Mouse (Mus musculus): ENCODE data around the gene Pdcl3. TPM values are rescaled to one million over a fixed set of nuclear protein-coding genes. Genes with fewer than 3 reads are reported as not detected.

Gene Pdcl3
- total RNA-seq (2014; rRNA removed) (58.4 and 73.2 TPM in 2 replicates), polyA plus RNA-seq (2015; fragmentation: Nextera tagmentation; extraction: Ambion mirVana) (157 and 159 TPM in 2 replicates)

GRCm38 (mm10) chr1:38985308-38985707, at the start of gene Pdcl3:
TSS of gene Pdcl3 (plus strand) at chr1:38985608.
- H3K9ac ChIP-seq: no peak within 1 kb of the TSS
- TF ChIP-seq CTCF (IDR thresholded peaks at IDR 0.05; ENCODE audit: low read depth): no peak

GRCm38 (mm10) chr1:38936780-38937179, 48.6 kb upstream of the Pdcl3 start:
- no peak for ATAC-seq
- WGBS: 26% methylated on average over 6 of the region's 6 CpGs
- H3K4me1 ChIP-seq (ENCODE audit: insufficient read depth): no peaks in the 10 kb centered on the region

More at GRCm38 (mm10) chr1:38985308-38985707, at the start of gene Pdcl3:
- Histone ChIP-seq H3K4me1 (ENCODE audit: insufficient read depth) (peaks cover 7% of the 10 kb centered on the region; the same call in 1 of the 2 replicates), H3K36me3 (ENCODE audit: insufficient read depth) (no peaks in the 10 kb centered on the region), H3K27me3 (ENCODE audit: insufficient read depth, low read length) (no peaks in the 10 kb centered on the region), H3K9me3 (ENCODE audit: low read length) (no peaks in the 10 kb centered on the region), H3K4me3 (ENCODE audit: low read depth, low read length) (no peak within 1 kb of the TSS), H3K27ac (ENCODE audit: low read depth, low read length) (no peak within 1 kb of the TSS), H3K4me2 (ENCODE audit: low read depth) (no peak within 1 kb of the TSS)
- 84% methylated on average over 3 of the region's 3 CpGs for WGBS
- ATAC-seq (no peak), DNase-seq (no peak)

GRCm38 (mm10) chr1:38938849-38939248, 46.6 kb upstream of the Pdcl3 start, which contains the start of gene Nms:
TSS of gene Nms (plus strand) at chr1:38939149.
- Histone ChIP-seq H3K4me2 (ENCODE audit: low read depth) (no peak within 1 kb of the TSS), H3K9ac (no peak within 1 kb of the TSS), H3K4me3 (ENCODE audit: low read depth, low read length) (no peak within 1 kb of the TSS), H3K4me1 (ENCODE audit: insufficient read depth) (no peaks in the 10 kb centered on the region), H3K36me3 (ENCODE audit: insufficient read depth) (no peaks in the 10 kb centered on the region), H3K27ac (ENCODE audit: low read depth, low read length) (no peak within 1 kb of the TSS), H3K27me3 (ENCODE audit: insufficient read depth, low read length) (0 out of 2 replicates have a peak, but pooled peaks cover 3% of the 10 kb centered on the region), H3K9me3 (ENCODE audit: low read length) (no peaks in the 10 kb centered on the region)
- WGBS: 71% methylated on average over 6 of the region's 6 CpGs
- TF ChIP-seq CTCF (IDR thresholded peaks at IDR 0.05; ENCODE audit: low read depth): no peak
- no peak for ATAC-seq
- no peak for DNase-seq

More at GRCm38 (mm10) chr1:38936780-38937179, 48.6 kb upstream of the Pdcl3 start:
- no peaks in the 10 kb centered on the region for H3K9me3 ChIP-seq (ENCODE audit: low read length)
- H3K27ac ChIP-seq (ENCODE audit: low read depth, low read length): no peak overlapping the region
- 0 out of 2 replicates have a peak, but pooled peaks cover 3% of the 10 kb centered on the region for H3K27me3 ChIP-seq (ENCODE audit: insufficient read depth, low read length)
- H3K4me3 ChIP-seq (ENCODE audit: low read depth, low read length): no peak overlapping the region
- H3K4me2 ChIP-seq (ENCODE audit: low read depth): no peak overlapping the region
- peak; percentile 41 for DNase-seq
- no peak overlapping the region for H3K9ac ChIP-seq
- H3K36me3 ChIP-seq (ENCODE audit: insufficient read depth): no peaks in the 10 kb centered on the region
- peak; percentile 66 for TF ChIP-seq CTCF (IDR thresholded peaks at IDR 0.05; ENCODE audit: low read depth)

- Histone ChIP-seq H3K4me1 (ENCODE audit: insufficient read depth) (no peaks in the 10 kb centered on the region), H3K9me3 (ENCODE audit: low read length) (no peaks in the 10 kb centered on the region), H3K4me3 (ENCODE audit: low read depth, low read length) (no peak overlapping the region), H3K27me3 (ENCODE audit: insufficient read depth, low read length) (0 out of 2 replicates have a peak, but pooled peaks cover 3% of the 10 kb centered on the region), H3K4me2 (ENCODE audit: low read depth) (no peak overlapping the region), H3K9ac (no peak overlapping the region), H3K36me3 (ENCODE audit: insufficient read depth) (no peaks in the 10 kb centered on the region), H3K27ac (ENCODE audit: low read depth, low read length) (no peak overlapping the region)
- WGBS: 7% methylated on average over 5 of the region's 5 CpGs
- TF ChIP-seq CTCF (IDR thresholded peaks at IDR 0.05; ENCODE audit: low read depth): no peak
- DNase-seq (no peak), ATAC-seq (no peak)
Measured at GRCm38 (mm10) chr1:38939608-38940007, 45.8 kb upstream of the Pdcl3 start.

- Histone ChIP-seq H3K4me3 (ENCODE audit: low read depth, low read length) (no peak overlapping the region), H3K4me1 (ENCODE audit: insufficient read depth) (no peaks in the 10 kb centered on the region), H3K27ac (ENCODE audit: low read depth, low read length) (no peak overlapping the region), H3K4me2 (ENCODE audit: low read depth) (no peak overlapping the region), H3K9me3 (ENCODE audit: low read length) (no peaks in the 10 kb centered on the region), H3K9ac (no peak overlapping the region), H3K36me3 (ENCODE audit: insufficient read depth) (no peaks in the 10 kb centered on the region), H3K27me3 (ENCODE audit: insufficient read depth, low read length) (no peaks in the 10 kb centered on the region)
- ATAC-seq: no peak
- TF ChIP-seq CTCF (IDR thresholded peaks at IDR 0.05; ENCODE audit: low read depth): no peak
- no peak for DNase-seq
- WGBS: 95% methylated on average over 3 of the region's 3 CpGs
Measured at GRCm38 (mm10) chr1:38956457-38956856, 29.0 kb upstream of the Pdcl3 start.

- Histone ChIP-seq H3K4me1 (ENCODE audit: insufficient read depth) (no peaks in the 10 kb centered on the region), H3K4me3 (ENCODE audit: low read depth, low read length) (no peak overlapping the region), H3K27ac (ENCODE audit: low read depth, low read length) (no peak overlapping the region), H3K36me3 (ENCODE audit: insufficient read depth) (no peaks in the 10 kb centered on the region), H3K9ac (no peak overlapping the region), H3K27me3 (ENCODE audit: insufficient read depth, low read length) (no peaks in the 10 kb centered on the region), H3K4me2 (ENCODE audit: low read depth) (no peak overlapping the region), H3K9me3 (ENCODE audit: low read length) (no peaks in the 10 kb centered on the region)
- no peak for ATAC-seq
- 93% methylated on average over 1 of the region's 1 CpGs for WGBS
- no peak for TF ChIP-seq CTCF (IDR thresholded peaks at IDR 0.05; ENCODE audit: low read depth)
- DNase-seq: no peak
Measured at GRCm38 (mm10) chr1:38969116-38969515, 16.3 kb upstream of the Pdcl3 start.

GRCm38 (mm10) chr1:38971712-38972111, 13.7 kb upstream of the Pdcl3 start:
- H3K27ac ChIP-seq (ENCODE audit: low read depth, low read length): no peak overlapping the region
- no peaks in the 10 kb centered on the region for H3K36me3 ChIP-seq (ENCODE audit: insufficient read depth)
- ATAC-seq (no peak), DNase-seq (no peak)
- H3K9me3 ChIP-seq (ENCODE audit: low read length): no peaks in the 10 kb centered on the region
- no peaks in the 10 kb centered on the region for H3K4me1 ChIP-seq (ENCODE audit: insufficient read depth)
- TF ChIP-seq CTCF (IDR thresholded peaks at IDR 0.05; ENCODE audit: low read depth): no peak
- H3K4me2 ChIP-seq (ENCODE audit: low read depth): no peak overlapping the region
- H3K4me3 ChIP-seq (ENCODE audit: low read depth, low read length): no peak overlapping the region
- no peaks in the 10 kb centered on the region for H3K27me3 ChIP-seq (ENCODE audit: insufficient read depth, low read length)
- 75% methylated on average over 3 of the region's 3 CpGs for WGBS
- H3K9ac ChIP-seq: no peak overlapping the region
